Mouse (Mus musculus): ENCODE data around the gene Manba.

DNA sequence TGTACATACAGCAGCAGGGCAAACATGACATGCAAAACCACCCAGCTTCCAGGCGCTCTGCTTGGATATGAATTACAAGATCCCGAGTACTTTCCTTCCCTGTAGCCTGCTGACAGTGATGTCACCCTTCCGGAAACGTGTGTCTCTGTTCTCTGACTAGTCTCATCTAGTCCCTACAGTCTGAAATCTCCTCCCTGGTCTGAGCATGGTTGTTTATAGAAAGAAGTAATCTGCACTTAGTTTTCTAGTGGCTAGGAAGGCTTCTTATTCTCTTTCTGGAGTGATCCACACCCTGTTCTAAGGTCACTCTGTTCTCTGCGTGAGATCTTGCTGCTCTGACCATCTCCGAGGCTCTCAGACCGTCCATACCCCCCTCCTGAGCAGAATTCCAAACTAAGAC is 76.6 kb downstream of the Manba start:
- TF ChIP-seq CTCF (IDR thresholded peaks at IDR 0.05; ENCODE audit: low read depth, low read length) (no peak), GATA1 (IDR thresholded peaks at IDR 0.05; ENCODE audit: borderline replicate concordance, low read length) (no peak), TAL1 (conservative IDR thresholded peaks at IDR 0.05; ENCODE audit: low read depth, low read length) (no peak)
